Mouse (Mus musculus): Measurements from ENCODE around the gene Tpst1. TPM values are rescaled to one million over a fixed set of nuclear protein-coding genes. Genes with fewer than 3 reads are reported as not detected.

Tpst1 gene
- total RNA-seq, 1 experiment from 2014 or later, result 7.8 TPM

GRCm38 (mm10) chr5:130051073-130051860, 21.9 kb upstream of the Tpst1 start:
- ATAC-seq (replicated peaks; ENCODE audit: low read depth, poor library complexity, severe bottlenecking), result no peak

GRCm38 (mm10) chr5:130052510-130052909, 20.6 kb upstream of the Tpst1 start:
- ATAC-seq (replicated peaks; ENCODE audit: low read depth, poor library complexity, severe bottlenecking), result no peak

- ATAC-seq (replicated peaks; ENCODE audit: low read depth, poor library complexity, severe bottlenecking), result no peak
These were observed 20.2 kb upstream of the Tpst1 start for GRCm38 (mm10) chr5:130052955-130053354.

GRCm38 (mm10) chr5:130055688-130056087, 17.4 kb upstream of the Tpst1 start:
- no peak for ATAC-seq (replicated peaks; ENCODE audit: low read depth, poor library complexity, severe bottlenecking)

GRCm38 (mm10) chr5:130056303-130056702, 16.8 kb upstream of the Tpst1 start:
- no peak for ATAC-seq (replicated peaks; ENCODE audit: low read depth, poor library complexity, severe bottlenecking)

GRCm38 (mm10) chr5:130059413-130060328, 13.5 kb upstream of the Tpst1 start:
- no peak for ATAC-seq (replicated peaks; ENCODE audit: low read depth, poor library complexity, severe bottlenecking)

GRCm38 (mm10) chr5:130060329-130060665, 12.8 kb upstream of the Tpst1 start:
- no peak for ATAC-seq (replicated peaks; ENCODE audit: low read depth, poor library complexity, severe bottlenecking)

- peak; percentile 47; the same call in 1 of the 2 replicates for ATAC-seq (replicated peaks; ENCODE audit: low read depth, poor library complexity, severe bottlenecking)
These were observed 11.0 kb upstream of the Tpst1 start for GRCm38 (mm10) chr5:130062096-130062495.

- ATAC-seq (replicated peaks; ENCODE audit: low read depth, poor library complexity, severe bottlenecking), result no peak
These were observed 9.4 kb upstream of the Tpst1 start for GRCm38 (mm10) chr5:130063760-130064159.

- peak; percentile 64; the same call in 1 of the 2 replicates for ATAC-seq (replicated peaks; ENCODE audit: low read depth, poor library complexity, severe bottlenecking)
These were observed 7.5 kb upstream of the Tpst1 start for GRCm38 (mm10) chr5:130065579-130065978.

- no peak; the same call in 1 of the 2 replicates for ATAC-seq (replicated peaks; ENCODE audit: low read depth, poor library complexity, severe bottlenecking)
These were observed 5.3 kb upstream of the Tpst1 start for GRCm38 (mm10) chr5:130067841-130068264.

GRCm38 (mm10) chr5:130074491-130074890, 1.4 kb downstream of the Tpst1 start:
- ATAC-seq (replicated peaks; ENCODE audit: low read depth, poor library complexity, severe bottlenecking), result no peak

GRCm38 (mm10) chr5:130076396-130076795, 3.3 kb downstream of the Tpst1 start:
- no peak for ATAC-seq (replicated peaks; ENCODE audit: low read depth, poor library complexity, severe bottlenecking)

GRCm38 (mm10) chr5:130078096-130078833, 5.1 kb downstream of the Tpst1 start:
- ATAC-seq (replicated peaks; ENCODE audit: low read depth, poor library complexity, severe bottlenecking), result peak; percentile 34; the same call in 1 of the 2 replicates

GRCm38 (mm10) chr5:130078834-130079156, 5.7 kb downstream of the Tpst1 start:
- ATAC-seq (replicated peaks; ENCODE audit: low read depth, poor library complexity, severe bottlenecking), result no peak

GRCm38 (mm10) chr5:130079202-130080050, 6.3 kb downstream of the Tpst1 start:
- peak; percentile 82 for ATAC-seq (replicated peaks; ENCODE audit: low read depth, poor library complexity, severe bottlenecking)

- no peak for ATAC-seq (replicated peaks; ENCODE audit: low read depth, poor library complexity, severe bottlenecking)
These were observed 7.0 kb downstream of the Tpst1 start for GRCm38 (mm10) chr5:130080051-130080681.

- ATAC-seq (replicated peaks; ENCODE audit: low read depth, poor library complexity, severe bottlenecking), result peak; percentile 39
These were observed 8.2 kb downstream of the Tpst1 start for GRCm38 (mm10) chr5:130081181-130081881.

Measured in common myeloid progenitor, adult 5-6 weeks (primary cell).